In genomic region chr15:98589640-98590336, GRCm38 (mm10) we compare ENCODE assay signal across 26 mouse cellular contexts. TPM values are rescaled to one million over a fixed set of nuclear protein-coding genes. Genes with fewer than 3 reads are reported as not detected.
A peak's percentile ranks its signal among the peaks of the same experiment; 100 is the strongest.
DNase-seq lines count a peak whose midpoint lies in the region; ATAC-seq and TF ChIP-seq lines count a peak whose summit lies in the region.
"Had no signal": no experiment of that assay in that cellular context is flagged by ENCODE, and none has a peak within 500 bp of the region (broad histone marks: within the 10 kb centered on the region; RNA-seq: fewer than 3 reads in every experiment).

No protein-coding gene starts in this region.

- TF ChIP-seq POLR2A in thymus, adult 2 months (IDR thresholded peaks at IDR 0.05; ENCODE audit: control insufficient read depth, extremely low read depth, insufficient read depth, low read length, poor library complexity), result no peak
- TF ChIP-seq POLR2A in lung, adult 2 months (IDR thresholded peaks at IDR 0.05; ENCODE audit: borderline replicate concordance, extremely low read depth, low read depth, low read length), result no peak

- H3K9ac ChIP-seq in neural tube, embryonic 11.5 days (ENCODE audit: low read length), result no peak overlapping the region
- H3K9ac ChIP-seq: forebrain, embryonic 15.5 days; hindbrain, embryonic 15.5 days had no signal

- H3K4me1 ChIP-seq in neural tube, embryonic 11.5 days (ENCODE audit: control insufficient read depth, insufficient read depth, low read length), result no peaks in the 10 kb centered on the region
- H3K4me1 ChIP-seq in thymus, adult 2 months (replicated peaks; ENCODE audit: control insufficient read depth, insufficient read depth, low read length), result peaks cover 55% of the 10 kb centered on the region
- H3K4me1 ChIP-seq in lung, adult 2 months (ENCODE audit: control insufficient read depth, insufficient read depth, low read length), result no peaks in the 10 kb centered on the region
- H3K4me1 ChIP-seq: embryonic facial prominence, embryonic 13.5 days; hindbrain, embryonic 15.5 days had no signal

- TF ChIP-seq CTCF in thymus, adult 2 months (IDR thresholded peaks at IDR 0.05; ENCODE audit: borderline replicate concordance, control insufficient read depth, extremely low read depth, insufficient read depth, low read length, poor library complexity), result no peak
- TF ChIP-seq CTCF in lung, adult 2 months (IDR thresholded peaks at IDR 0.05; ENCODE audit: insufficient read depth, low read length), result no peak

- H3K27me3 ChIP-seq in neural tube, embryonic 11.5 days (ENCODE audit: control insufficient read depth, insufficient read depth, low read length), result no peaks in the 10 kb centered on the region
- H3K27me3 ChIP-seq in thymus, adult 2 months (ENCODE audit: control insufficient read depth, insufficient read depth, low read length), result no peaks in the 10 kb centered on the region
- H3K27me3 ChIP-seq: embryonic facial prominence, embryonic 13.5 days; forebrain, embryonic 15.5 days; hindbrain, embryonic 15.5 days had no signal

- WGBS in neural tube, embryonic 11.5 days, result 74% methylated on average over 7 of the region's 7 CpGs
- WGBS in thymus, adult 2 months, result 9% methylated on average over 7 of the region's 7 CpGs
- 60% methylated on average over 7 of the region's 7 CpGs for WGBS in lung, adult 2 months

- no peak overlapping the region for H3K4me3 ChIP-seq in neural tube, embryonic 11.5 days (ENCODE audit: low read depth, low read length)
- no peak overlapping the region for H3K4me3 ChIP-seq in thymus, adult 2 months (ENCODE audit: control insufficient read depth, insufficient read depth, low read length)
- no peak overlapping the region for H3K4me3 ChIP-seq in lung, adult 2 months (replicated peaks; ENCODE audit: extremely low read depth, low read depth, low read length)
- H3K4me3 ChIP-seq: embryonic facial prominence, embryonic 13.5 days; forebrain, embryonic 15.5 days; hindbrain, embryonic 15.5 days; midbrain, embryonic 10.5 days had no signal

- H3K27ac ChIP-seq in neural tube, embryonic 11.5 days (ENCODE audit: low read depth, low read length), result no peak overlapping the region
- H3K27ac ChIP-seq in thymus, adult 2 months (ENCODE audit: control insufficient read depth, insufficient read depth, low read length), result peak overlapping the region; percentile 84
- H3K27ac ChIP-seq: embryonic facial prominence, embryonic 13.5 days; forebrain, embryonic 15.5 days; hindbrain, embryonic 15.5 days; midbrain, embryonic 10.5 days had no signal

- H3K36me3 ChIP-seq in neural tube, embryonic 11.5 days (ENCODE audit: control insufficient read depth, insufficient read depth, low read length), result peaks cover 10% of the 10 kb centered on the region
- H3K36me3 ChIP-seq in thymus, adult 2 months (ENCODE audit: control insufficient read depth, insufficient read depth, low read length), result peaks cover 34% of the 10 kb centered on the region

- DNase-seq in CD4-positive, CD25-positive, alpha-beta regulatory T cell, adult 2 months (ENCODE audit: low read depth, low spot score), result peak; percentile 34
- peak; percentile 7 for DNase-seq in neural tube, embryonic 11.5 days (ENCODE audit: low spot score)
- no peak for DNase-seq in neural tube, embryonic 10.5 days (ENCODE audit: extremely low spot score, low spot score)
- peak; percentile 70 for DNase-seq in thymus, adult 2 months
- DNase-seq in retina, embryonic 14.5 days (ENCODE audit: low spot score), result no peak
- DNase-seq in adipocyte (ENCODE audit: low spot score), result no peak
- no peak for DNase-seq in lung, adult 2 months
- DNase-seq: adrenal gland, adult 8-10 months; cerebellum, adult 8-10 months; gastrocnemius, postnatal 36 days; heart, postnatal 36 days; kidney, postnatal 4 days; layer of hippocampus, adult 9-11 months; lung, postnatal 14 days; right cerebral cortex, postnatal 14 days; spleen, adult 18-20 months had no signal

- no peak overlapping the region for H3K4me2 ChIP-seq in neural tube, embryonic 11.5 days (ENCODE audit: low read depth)
- H3K4me2 ChIP-seq: embryonic facial prominence, embryonic 13.5 days; forebrain, embryonic 15.5 days; heart, embryonic 11.5 days; hindbrain, embryonic 15.5 days had no signal

- no peak for ATAC-seq in CD4-positive, CD25-positive, alpha-beta regulatory T cell, adult 4 months
- ATAC-seq in neural tube, embryonic 11.5 days (ENCODE audit: insufficient read depth, low FRiP score, low TSS enrichment), result no peak
- ATAC-seq: forebrain, embryonic 15.5 days; intestine, embryonic 16.5 days had no signal

- no peaks in the 10 kb centered on the region for H3K9me3 ChIP-seq in neural tube, embryonic 11.5 days (ENCODE audit: control insufficient read depth, low read length)
- H3K9me3 ChIP-seq: embryonic facial prominence, embryonic 13.5 days; forebrain, embryonic 15.5 days; hindbrain, embryonic 15.5 days; midbrain, embryonic 10.5 days had no signal

RNA-seq across cellular contexts. Expression of gene 4930415O20Rik, which starts 19.0 kb away (rescaled TPM):
- not detected for polyA plus RNA-seq in CD4-positive, CD25-positive, alpha-beta regulatory T cell, adult 4 months (2017; shearing (Covaris generic))
- polyA plus RNA-seq in neural tube, embryonic 11.5 days (2014; fragmentation: Nextera tagmentation; extraction: Ambion mirVana), result not detected in 2 replicates
- 0.31 TPM in 1 of 2 replicates, not detected in the other for polyA plus RNA-seq in thymus, adult 2 months (2012; rRNA removed)
- not detected in 2 replicates for polyA plus RNA-seq in lung, adult 2 months (2012; rRNA removed)
- polyA plus RNA-seq: cortical plate, adult 2 months; embryonic facial prominence, embryonic 13.5 days; hindbrain, embryonic 15.5 days; liver, embryonic 16.5 days; midbrain, embryonic 10.5 days; stomach, embryonic 14.5 days had no signal

RNA-seq across cellular contexts. Expression of gene Ccnt1, which starts 19.1 kb away (rescaled TPM):
- 100 to 1,000 TPM; 103 to 104 TPM for polyA plus RNA-seq in CD4-positive, CD25-positive, alpha-beta regulatory T cell, adult 4 months (2017; shearing (Covaris generic))
- polyA plus RNA-seq in neural tube, embryonic 11.5 days (2014; fragmentation: Nextera tagmentation; extraction: Ambion mirVana), result 62.2 and 65.6 TPM in 2 replicates
- 26.8 and 32.0 TPM in 2 replicates for polyA plus RNA-seq in thymus, adult 2 months (2012; rRNA removed)
- polyA plus RNA-seq in lung, adult 2 months (2012; rRNA removed), result 10.4 and 13.0 TPM in 2 replicates

RNA-seq across cellular contexts. Expression of gene Adcy6, which starts 20.1 kb away (rescaled TPM):
- polyA plus RNA-seq in CD4-positive, CD25-positive, alpha-beta regulatory T cell, adult 4 months (2017; shearing (Covaris generic)), result 1 to 10 TPM; 1.1 to 1.5 TPM
- polyA plus RNA-seq in neural tube, embryonic 11.5 days (2014; fragmentation: Nextera tagmentation; extraction: Ambion mirVana), result 11.4 and 12.7 TPM in 2 replicates
- 211 and 230 TPM in 2 replicates for polyA plus RNA-seq in thymus, adult 2 months (2012; rRNA removed)
- 52.3 and 62.8 TPM in 2 replicates for polyA plus RNA-seq in lung, adult 2 months (2012; rRNA removed)

RNA-seq across cellular contexts. Expression of gene Cacnb3, which starts 40.9 kb away (rescaled TPM):
- polyA plus RNA-seq in CD4-positive, CD25-positive, alpha-beta regulatory T cell, adult 4 months (2017; shearing (Covaris generic)), result not detected
- 57.4 and 58.4 TPM in 2 replicates for polyA plus RNA-seq in neural tube, embryonic 11.5 days (2014; fragmentation: Nextera tagmentation; extraction: Ambion mirVana)
- 102 and 127 TPM in 2 replicates for polyA plus RNA-seq in thymus, adult 2 months (2012; rRNA removed)
- 34.1 and 37.1 TPM in 2 replicates for polyA plus RNA-seq in lung, adult 2 months (2012; rRNA removed)

RNA-seq across cellular contexts. Expression of gene Kansl2, which starts 55.7 kb away (rescaled TPM):
- polyA plus RNA-seq in CD4-positive, CD25-positive, alpha-beta regulatory T cell, adult 4 months (2017; shearing (Covaris generic)), result 10 to 100 TPM; 27.2 to 36.2 TPM
- 142 and 143 TPM in 2 replicates for polyA plus RNA-seq in neural tube, embryonic 11.5 days (2014; fragmentation: Nextera tagmentation; extraction: Ambion mirVana)
- polyA plus RNA-seq in thymus, adult 2 months (2012; rRNA removed), result 71.6 and 78.4 TPM in 2 replicates
- polyA plus RNA-seq in lung, adult 2 months (2012; rRNA removed), result 26.7 and 32.1 TPM in 2 replicates

Comparison
In these comparisons a context has a peak if more than half of its experiments do, and no peak if none do; other contexts are left out.
1. DNase-seq: peak in CD4-positive, CD25-positive, alpha-beta regulatory T cell, adult 2 months (single experiment), neural tube, embryonic 11.5 days (single experiment) and thymus, adult 2 months (single experiment); none in neural tube, embryonic 10.5 days (single experiment), retina, embryonic 14.5 days (single experiment), adipocyte (single experiment) and lung, adult 2 months (single experiment).